Comparison of ENCODE assay signal across 27 mouse cellular contexts in the genomic region with DNA sequence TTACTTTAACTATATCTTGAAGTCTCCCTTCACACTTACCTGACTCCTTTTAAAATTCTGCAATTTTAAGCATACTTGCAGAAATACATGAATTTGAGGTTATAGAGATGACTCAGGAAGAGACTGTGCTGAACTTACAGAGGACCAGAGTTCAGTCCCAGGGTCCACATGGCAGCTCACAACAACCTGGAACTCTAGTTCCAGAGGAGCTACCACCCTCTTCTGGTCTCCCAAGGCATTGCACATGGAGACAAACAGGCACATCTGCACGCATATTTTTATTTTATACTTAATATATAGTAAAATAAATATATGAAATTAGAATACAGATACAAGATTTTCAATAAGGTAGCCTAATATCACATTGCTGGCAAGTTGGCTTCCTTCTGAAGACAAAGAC.
DNase-seq lines count a peak whose midpoint lies in the region; ATAC-seq and TF ChIP-seq lines count a peak whose summit lies in the region.
"Had no signal": no experiment of that assay in that cellular context is flagged by ENCODE, and none has a peak within 500 bp of the region (broad histone marks: within the 10 kb centered on the region; RNA-seq: fewer than 3 reads in every experiment).

No protein-coding gene starts in this region.

- H3K27ac ChIP-seq in layer of hippocampus, adult 2 months = no peak overlapping the region
- no peak overlapping the region for H3K27ac ChIP-seq in stomach, postnatal 0 days (replicated peaks)
- no peak overlapping the region for H3K27ac ChIP-seq in forebrain, postnatal 0 days (ENCODE audit: low read depth, low read length)
- H3K27ac ChIP-seq: embryonic facial prominence, embryonic 13.5 days; embryonic facial prominence, embryonic 15.5 days; forebrain, embryonic 10.5 days; forebrain, embryonic 12.5 days had no signal

- H3K9ac ChIP-seq in stomach, postnatal 0 days (ENCODE audit: low read length) = no peak overlapping the region
- H3K9ac ChIP-seq in forebrain, postnatal 0 days = no peak overlapping the region
- H3K9ac ChIP-seq: embryonic facial prominence, embryonic 13.5 days; embryonic facial prominence, embryonic 15.5 days; forebrain, embryonic 12.5 days had no signal

- TF ChIP-seq CTCF in layer of hippocampus, adult 2 months (conservative IDR thresholded peaks at IDR 0.05) = 0 out of 2 replicates have a peak, but pooled peaks have one; percentile 10
- peak; percentile 15; the same call in 1 of the 2 replicates for TF ChIP-seq CTCF in stomach, postnatal 0 days (IDR thresholded peaks at IDR 0.05; ENCODE audit: low read depth)
- no peak for TF ChIP-seq CTCF in forebrain, postnatal 0 days (IDR thresholded peaks at IDR 0.05; ENCODE audit: low read depth)

- no peak overlapping the region for H3K4me3 ChIP-seq in layer of hippocampus, adult 2 months
- H3K4me3 ChIP-seq in stomach, postnatal 0 days (ENCODE audit: low read depth, low read length) = no peak overlapping the region
- no peak overlapping the region for H3K4me3 ChIP-seq in forebrain, postnatal 0 days (ENCODE audit: low read depth, low read length)
- H3K4me3 ChIP-seq: embryonic facial prominence, embryonic 13.5 days; embryonic facial prominence, embryonic 15.5 days; erythroblast, embryonic 14.5 days; forebrain, embryonic 10.5 days; forebrain, embryonic 12.5 days had no signal

- H3K36me3 ChIP-seq in stomach, postnatal 0 days (ENCODE audit: control insufficient read depth, insufficient read depth, low read length) = no peaks in the 10 kb centered on the region
- H3K36me3 ChIP-seq in forebrain, postnatal 0 days (ENCODE audit: insufficient read depth) = no peaks in the 10 kb centered on the region
- H3K36me3 ChIP-seq: embryonic facial prominence, embryonic 13.5 days; embryonic facial prominence, embryonic 15.5 days; forebrain, embryonic 10.5 days; forebrain, embryonic 12.5 days; G1E had no signal

- H3K27me3 ChIP-seq in stomach, postnatal 0 days (ENCODE audit: control insufficient read depth, insufficient read depth, low read length) = no peaks in the 10 kb centered on the region
- no peaks in the 10 kb centered on the region for H3K27me3 ChIP-seq in forebrain, postnatal 0 days (ENCODE audit: insufficient read depth, low read length)
- H3K27me3 ChIP-seq: embryonic facial prominence, embryonic 13.5 days; embryonic facial prominence, embryonic 15.5 days; forebrain, embryonic 12.5 days; Patski had no signal

- H3K9me3 ChIP-seq in stomach, postnatal 0 days (ENCODE audit: control insufficient read depth, low read length) = no peaks in the 10 kb centered on the region
- H3K9me3 ChIP-seq in forebrain, postnatal 0 days (ENCODE audit: low read length) = no peaks in the 10 kb centered on the region
- H3K9me3 ChIP-seq: embryonic facial prominence, embryonic 13.5 days; embryonic facial prominence, embryonic 15.5 days; forebrain, embryonic 10.5 days; forebrain, embryonic 12.5 days had no signal

- H3K4me1 ChIP-seq in stomach, postnatal 0 days (replicated peaks; ENCODE audit: control insufficient read depth, insufficient read depth) = no peaks in the 10 kb centered on the region
- no peaks in the 10 kb centered on the region for H3K4me1 ChIP-seq in forebrain, postnatal 0 days (ENCODE audit: insufficient read depth)
- H3K4me1 ChIP-seq: embryonic facial prominence, embryonic 13.5 days; embryonic facial prominence, embryonic 15.5 days; forebrain, embryonic 10.5 days; forebrain, embryonic 12.5 days had no signal

- WGBS in stomach, postnatal 0 days = 89% methylated on average over 1 of the region's 1 CpGs
- 95% methylated on average over 1 of the region's 1 CpGs for WGBS in forebrain, postnatal 0 days

- no peak for TF ChIP-seq EP300 in stomach, postnatal 0 days (optimal IDR thresholded peaks at IDR 0.05)

- no peak for ATAC-seq in stomach, postnatal 0 days (ENCODE audit: low FRiP score, low TSS enrichment)
- no peak for ATAC-seq in forebrain, postnatal 0 days
- ATAC-seq: activated CD4-positive, CD25-positive, alpha-beta regulatory T cell, adult 4 months; forebrain, embryonic 14.5 days; forebrain, embryonic 16.5 days; Patski had no signal

- DNase-seq in layer of hippocampus, adult 2 months (ENCODE audit: low spot score in 2 of 2) = no peak
- DNase-seq in layer of hippocampus, adult 9-10 months (ENCODE audit: low spot score) = no peak
- DNase-seq in ES-CJ7 (ENCODE audit: low read depth, low spot score) (peak; percentile 54), R1 (ENCODE audit: low read depth, low spot score) (peak; percentile 50)
- DNase-seq in stomach, postnatal 0 days (ENCODE audit: low spot score) = no peak
- DNase-seq in forebrain, postnatal 0 days = no peak
- no peak for DNase-seq in embryo, embryonic 9.5 days (ENCODE audit: extremely low spot score)
- DNase-seq in lung, postnatal 4 days = no peak
- DNase-seq: adrenal gland, adult 8-10 months; adrenal gland, postnatal 14 days; adrenal gland, postnatal 36 days; cerebellum, adult 11 months; cerebellum, adult 18-20 months; cerebellum, adult 8-10 months; cerebellum, adult 9-11 months; cerebellum, postnatal 14 days; cerebellum, postnatal 36 days had no signal

- H3K4me2 ChIP-seq in stomach, postnatal 0 days (replicated peaks; ENCODE audit: low read depth) = no peak overlapping the region
- no peak overlapping the region for H3K4me2 ChIP-seq in forebrain, postnatal 0 days (ENCODE audit: low read depth)
- H3K4me2 ChIP-seq: embryonic facial prominence, embryonic 13.5 days; embryonic facial prominence, embryonic 15.5 days; forebrain, embryonic 12.5 days had no signal

Comparison
In these comparisons a context has a peak if more than half of its experiments do, and no peak if none do; other contexts are left out.
1. DNase-seq: peak in ES-CJ7 (single experiment) and R1 (single experiment); none in layer of hippocampus, adult 2 months (0 of 2), layer of hippocampus, adult 9-10 months (single experiment), stomach, postnatal 0 days (single experiment), forebrain, postnatal 0 days (single experiment), embryo, embryonic 9.5 days (single experiment) and lung, postnatal 4 days (0 of 2).